Mouse (Mus musculus): Measurements from ENCODE around the gene Slc8a2. TPM values are rescaled to one million over a fixed set of nuclear protein-coding genes. Genes with fewer than 3 reads are reported as not detected.

Gene Slc8a2
- polyA plus RNA-seq (2014; fragmentation: Nextera tagmentation; extraction: Ambion mirVana) = 0.35 and 0.38 TPM in 2 replicates

- Histone ChIP-seq H3K36me3 (ENCODE audit: control insufficient read depth, insufficient read depth, low read length) (peaks cover 9% of the 10 kb centered on the region), H3K27ac (ENCODE audit: low read length) (peak within 1 kb of the TSS; percentile 75), H3K9me3 (ENCODE audit: control insufficient read depth, low read depth, low read length) (no peaks in the 10 kb centered on the region), H3K9ac (replicated peaks; ENCODE audit: low read depth, low read length) (peak within 1 kb of the TSS; percentile 40), H3K4me3 (ENCODE audit: low read depth, low read length) (peak within 1 kb of the TSS; percentile 53), H3K4me1 (ENCODE audit: control insufficient read depth, insufficient read depth, low read length) (peaks cover 10% of the 10 kb centered on the region; the same call in 1 of the 2 replicates), H3K27me3 (ENCODE audit: control insufficient read depth, insufficient read depth, low read length) (no peaks in the 10 kb centered on the region), H3K4me2 (replicated peaks; ENCODE audit: low read depth, low read length) (peak within 1 kb of the TSS; percentile 66)
- peak; percentile 87 for ATAC-seq (ENCODE audit: insufficient number of reproducible peaks, insufficient read depth, low FRiP score, low read depth)
- 2% methylated on average over 12 of the region's 12 CpGs for WGBS
Observed at GRCm38 (mm10) chr7:16129421-16129845, at the start of gene Slc8a2. Gene Slc8a2, plus strand, starts transcription at chr7:16129826.

GRCm38 (mm10) chr7:16079947-16080346, 49.7 kb upstream of the Slc8a2 start:
- WGBS = 56% methylated on average over 1 of the region's 1 CpGs
- Histone ChIP-seq H3K4me1 (ENCODE audit: control insufficient read depth, insufficient read depth, low read length) (no peaks in the 10 kb centered on the region), H3K4me2 (replicated peaks; ENCODE audit: low read depth, low read length) (no peak overlapping the region), H3K4me3 (ENCODE audit: low read depth, low read length) (no peak overlapping the region), H3K27me3 (ENCODE audit: control insufficient read depth, insufficient read depth, low read length) (no peaks in the 10 kb centered on the region), H3K36me3 (ENCODE audit: control insufficient read depth, insufficient read depth, low read length) (no peaks in the 10 kb centered on the region), H3K9me3 (ENCODE audit: control insufficient read depth, low read depth, low read length) (no peaks in the 10 kb centered on the region), H3K9ac (replicated peaks; ENCODE audit: low read depth, low read length) (no peak overlapping the region), H3K27ac (ENCODE audit: low read length) (no peak overlapping the region)
- ATAC-seq (ENCODE audit: insufficient number of reproducible peaks, insufficient read depth, low FRiP score, low read depth) = no peak

- H3K27me3 ChIP-seq (ENCODE audit: control insufficient read depth, insufficient read depth, low read length) = no peaks in the 10 kb centered on the region
- H3K9me3 ChIP-seq (ENCODE audit: control insufficient read depth, low read depth, low read length) = no peaks in the 10 kb centered on the region
- H3K4me3 ChIP-seq (ENCODE audit: low read depth, low read length) = no peak overlapping the region
- no peak overlapping the region for H3K4me2 ChIP-seq (replicated peaks; ENCODE audit: low read depth, low read length)
- no peaks in the 10 kb centered on the region for H3K4me1 ChIP-seq (ENCODE audit: control insufficient read depth, insufficient read depth, low read length)
- 66% methylated on average over 4 of the region's 4 CpGs for WGBS
- no peaks in the 10 kb centered on the region for H3K36me3 ChIP-seq (ENCODE audit: control insufficient read depth, insufficient read depth, low read length)
- H3K27ac ChIP-seq (ENCODE audit: low read length) = no peak overlapping the region
- no peak for ATAC-seq (ENCODE audit: insufficient number of reproducible peaks, insufficient read depth, low FRiP score, low read depth)
- H3K9ac ChIP-seq (replicated peaks; ENCODE audit: low read depth, low read length) = no peak overlapping the region
Observed at GRCm38 (mm10) chr7:16080581-16080980, 49.0 kb upstream of the Slc8a2 start.

- no peaks in the 10 kb centered on the region for H3K9me3 ChIP-seq (ENCODE audit: control insufficient read depth, low read depth, low read length)
- no peaks in the 10 kb centered on the region for H3K36me3 ChIP-seq (ENCODE audit: control insufficient read depth, insufficient read depth, low read length)
- no peak overlapping the region for H3K4me2 ChIP-seq (replicated peaks; ENCODE audit: low read depth, low read length)
- no peak overlapping the region for H3K27ac ChIP-seq (ENCODE audit: low read length)
- H3K27me3 ChIP-seq (ENCODE audit: control insufficient read depth, insufficient read depth, low read length) = no peaks in the 10 kb centered on the region
- H3K4me3 ChIP-seq (ENCODE audit: low read depth, low read length) = no peak overlapping the region
- no peak for ATAC-seq (ENCODE audit: insufficient number of reproducible peaks, insufficient read depth, low FRiP score, low read depth)
- H3K4me1 ChIP-seq (ENCODE audit: control insufficient read depth, insufficient read depth, low read length) = no peaks in the 10 kb centered on the region
- 67% methylated on average over 4 of the region's 4 CpGs for WGBS
- H3K9ac ChIP-seq (replicated peaks; ENCODE audit: low read depth, low read length) = no peak overlapping the region
Observed at GRCm38 (mm10) chr7:16083361-16083760, 46.3 kb upstream of the Slc8a2 start.

GRCm38 (mm10) chr7:16087587-16087986, 42.0 kb upstream of the Slc8a2 start:
- no peaks in the 10 kb centered on the region for H3K27me3 ChIP-seq (ENCODE audit: control insufficient read depth, insufficient read depth, low read length)
- ATAC-seq (ENCODE audit: insufficient number of reproducible peaks, insufficient read depth, low FRiP score, low read depth) = no peak

GRCm38 (mm10) chr7:16094592-16094991, 35.0 kb upstream of the Slc8a2 start:
- Histone ChIP-seq H3K9ac (replicated peaks; ENCODE audit: low read depth, low read length) (no peak overlapping the region), H3K4me1 (ENCODE audit: control insufficient read depth, insufficient read depth, low read length) (peaks cover 5% of the 10 kb centered on the region), H3K9me3 (ENCODE audit: control insufficient read depth, low read depth, low read length) (no peaks in the 10 kb centered on the region), H3K4me3 (ENCODE audit: low read depth, low read length) (no peak overlapping the region), H3K4me2 (replicated peaks; ENCODE audit: low read depth, low read length) (no peak overlapping the region), H3K27me3 (ENCODE audit: control insufficient read depth, insufficient read depth, low read length) (no peaks in the 10 kb centered on the region), H3K27ac (ENCODE audit: low read length) (no peak overlapping the region), H3K36me3 (ENCODE audit: control insufficient read depth, insufficient read depth, low read length) (no peaks in the 10 kb centered on the region)
- no peak for ATAC-seq (ENCODE audit: insufficient number of reproducible peaks, insufficient read depth, low FRiP score, low read depth)
- WGBS = 64% methylated on average over 3 of the region's 3 CpGs

More at GRCm38 (mm10) chr7:16087587-16087986, 42.0 kb upstream of the Slc8a2 start:
- Histone ChIP-seq H3K4me2 (replicated peaks; ENCODE audit: low read depth, low read length) (no peak overlapping the region), H3K4me3 (ENCODE audit: low read depth, low read length) (no peak overlapping the region), H3K9me3 (ENCODE audit: control insufficient read depth, low read depth, low read length) (no peaks in the 10 kb centered on the region), H3K36me3 (ENCODE audit: control insufficient read depth, insufficient read depth, low read length) (no peaks in the 10 kb centered on the region), H3K9ac (replicated peaks; ENCODE audit: low read depth, low read length) (no peak overlapping the region), H3K27ac (ENCODE audit: low read length) (no peak overlapping the region), H3K4me1 (ENCODE audit: control insufficient read depth, insufficient read depth, low read length) (no peaks in the 10 kb centered on the region)
- 80% methylated on average over 2 of the region's 2 CpGs for WGBS

GRCm38 (mm10) chr7:16098021-16099017, 31.3 kb upstream of the Slc8a2 start, which contains the start of gene Napa:
Gene Napa, plus strand, starts transcription at chr7:16098458.
- H3K4me1 ChIP-seq (ENCODE audit: control insufficient read depth, insufficient read depth, low read length) = peaks cover 11% of the 10 kb centered on the region
- H3K9me3 ChIP-seq (ENCODE audit: control insufficient read depth, low read depth, low read length) = no peaks in the 10 kb centered on the region
- under 1% methylated on average over 66 of the region's 68 CpGs for WGBS
- H3K9ac ChIP-seq (replicated peaks; ENCODE audit: low read depth, low read length) = peak within 1 kb of the TSS; percentile 99
- peak within 1 kb of the TSS; percentile 88 for H3K27ac ChIP-seq (ENCODE audit: low read length)
- no peaks in the 10 kb centered on the region for H3K27me3 ChIP-seq (ENCODE audit: control insufficient read depth, insufficient read depth, low read length)
- peaks cover 7% of the 10 kb centered on the region; the same call in 1 of the 2 replicates for H3K36me3 ChIP-seq (ENCODE audit: control insufficient read depth, insufficient read depth, low read length)
- peak within 1 kb of the TSS; percentile 100 for H3K4me3 ChIP-seq (ENCODE audit: low read depth, low read length)
- H3K4me2 ChIP-seq (replicated peaks; ENCODE audit: low read depth, low read length) = peak within 1 kb of the TSS; percentile 79
- ATAC-seq (ENCODE audit: insufficient number of reproducible peaks, insufficient read depth, low FRiP score, low read depth) = peak; percentile 99

- no peak overlapping the region; the same call in 1 of the 2 replicates for H3K9ac ChIP-seq (replicated peaks; ENCODE audit: low read depth, low read length)
- peaks cover 11% of the 10 kb centered on the region for H3K4me1 ChIP-seq (ENCODE audit: control insufficient read depth, insufficient read depth, low read length)
- peak overlapping the region; percentile 79; the same call in 1 of the 2 replicates for H3K4me2 ChIP-seq (replicated peaks; ENCODE audit: low read depth, low read length)
- peak overlapping the region; percentile 100; the same call in 1 of the 2 replicates for H3K4me3 ChIP-seq (ENCODE audit: low read depth, low read length)
- H3K36me3 ChIP-seq (ENCODE audit: control insufficient read depth, insufficient read depth, low read length) = peaks cover 9% of the 10 kb centered on the region; the same call in 1 of the 2 replicates
- H3K27me3 ChIP-seq (ENCODE audit: control insufficient read depth, insufficient read depth, low read length) = no peaks in the 10 kb centered on the region
- H3K9me3 ChIP-seq (ENCODE audit: control insufficient read depth, low read depth, low read length) = no peaks in the 10 kb centered on the region
- no peak overlapping the region for H3K27ac ChIP-seq (ENCODE audit: low read length)
- WGBS = 86% methylated on average over 4 of the region's 4 CpGs
- ATAC-seq (ENCODE audit: insufficient number of reproducible peaks, insufficient read depth, low FRiP score, low read depth) = no peak
Observed at GRCm38 (mm10) chr7:16099901-16100300, 29.7 kb upstream of the Slc8a2 start.
